Mouse (Mus musculus) erythroblast, embryonic 14.5 days (primary cell): ENCODE data around the gene Dazap1.

Experiments
- GATA1 ChIP-seq: IDR thresholded peaks from 2 replicates; pipeline ENCODE4 v1.6.1; 2012; ENCODE audit warnings: low read length, inconsistent platforms, mixed read lengths
- TAL1 ChIP-seq: IDR thresholded peaks from 3 replicates; pipeline ENCODE4 v1.6.1; 2012; ENCODE audit warnings: low read length, inconsistent platforms, mixed read lengths

DNA sequence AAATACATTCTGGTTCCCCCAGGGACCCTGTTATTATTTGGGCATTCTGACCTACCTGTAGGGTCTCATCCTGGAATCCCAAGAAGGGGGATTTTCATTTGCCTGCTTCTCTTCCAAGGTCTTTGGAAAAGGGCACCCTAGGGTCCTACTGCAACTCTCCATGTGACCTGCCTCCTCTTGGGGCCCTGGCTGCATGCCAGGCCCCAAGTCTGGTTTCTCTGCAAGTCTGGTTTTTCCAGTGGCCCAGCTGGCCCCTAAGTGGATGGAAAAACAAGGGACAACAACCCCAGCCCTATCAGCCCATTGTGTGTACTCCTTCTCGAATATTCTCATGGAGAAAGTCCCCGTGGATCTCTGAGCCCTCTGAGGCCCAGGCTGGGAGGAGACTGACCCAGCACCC lies 69.6 kb downstream of the Dazap1 start:
- TF ChIP-seq TAL1 (no peak), GATA1 (no peak)
